Mouse (Mus musculus) MEL (cell line): ENCODE data around the gene Hbp1. TPM values are rescaled to one million over a fixed set of nuclear protein-coding genes. Genes with fewer than 3 reads are reported as not detected.

Experiments
- DNase-seq: peaks from one replicate; pipeline ENCODE4 v3.0.0; 2011; ENCODE audit warnings: low read depth, low spot score
- H3K27ac ChIP-seq: 2 replicates; pipeline ENCODE4 v1.5.1; 2012; ENCODE audit warnings: low read depth, mild to moderate bottlenecking, control low read depth, low read length, moderate library complexity; ENCODE audit not compliant: control insufficient read depth
- H3K27me3 ChIP-seq, 2 experiments: fragments of 150-350 bp in 1 of 2; sonication (generic) in 1 of 2; 2 replicates each; pipeline ENCODE4 v1.6.1; 2012; ENCODE audit warnings: low read length in 2 of 2, mild to moderate bottlenecking in 2 of 2, improper control_type of control experiment in 1 of 2, moderate library complexity in 1 of 2; ENCODE audit not compliant: insufficient read depth in 2 of 2, control insufficient read depth in 1 of 2
- H3K36me3 ChIP-seq, 2 experiments: 2 replicates each; pipeline ENCODE4 v1.6.1; 2012 to 2014; ENCODE audit warnings: low read length in 2 of 2, improper control_type of control experiment in 1 of 2, inconsistent platforms in 1 of 2, mild to moderate bottlenecking in 1 of 2; ENCODE audit not compliant: insufficient read depth in 2 of 2, control insufficient read depth in 1 of 2
- H3K4me1 ChIP-seq, 2 experiments: fragments of 150-350 bp in 1 of 2; sonication (generic) in 1 of 2; 2 replicates each; pipeline ENCODE4 v1.6.1; 2012; ENCODE audit warnings: low read length in 2 of 2, improper control_type of control experiment in 1 of 2, mild to moderate bottlenecking in 1 of 2; ENCODE audit not compliant: insufficient read depth in 2 of 2, control insufficient read depth in 1 of 2
- H3K4me3 ChIP-seq, 2 experiments: fragments of 150-350 bp in 1 of 2; sonication (generic) in 1 of 2; 2 replicates each; pipeline ENCODE4 v1.5.1; 2012; ENCODE audit warnings: low read depth in 2 of 2, low read length in 2 of 2, mild to moderate bottlenecking in 2 of 2, moderate library complexity in 2 of 2, control low read depth in 1 of 2, improper control_type of control experiment in 1 of 2; ENCODE audit not compliant: control insufficient read depth in 1 of 2, insufficient read depth in 1 of 2
- H3K79me2 ChIP-seq: 2 replicates; pipeline ENCODE4 v1.6.1; 2012; ENCODE audit warnings: mild to moderate bottlenecking, low read length, moderate library complexity; ENCODE audit not compliant: control insufficient read depth, poor library complexity, insufficient read depth
- H3K9ac ChIP-seq: 2 replicates; pipeline ENCODE4 v1.6.1; 2012; ENCODE audit warnings: low read depth, mild to moderate bottlenecking, control low read depth, low read length, moderate library complexity; ENCODE audit not compliant: control insufficient read depth, poor library complexity, severe bottlenecking
- H3K9me3 ChIP-seq: fragments of 150-350 bp; sonication (generic); replicated peaks from 2 replicates; pipeline ENCODE4 v1.6.1; 2012; ENCODE audit warnings: mild to moderate bottlenecking, low read length, improper control_type of control experiment, moderate library complexity; ENCODE audit not compliant: insufficient read depth
- BHLHE40 ChIP-seq: IDR thresholded peaks from 2 replicates; pipeline ENCODE4 v1.6.1; 2012; ENCODE audit warnings: low read depth, mild to moderate bottlenecking, inconsistent platforms, low read length, improper control_type of control experiment, borderline replicate concordance
- CTCF ChIP-seq, 3 experiments: IDR thresholded peaks in 2 of 3; conservative IDR thresholded peaks in 1 of 3; 2 replicates each; pipeline ENCODE4 v1.5.1; 2011 to 2012; ENCODE audit warnings: low read length in 3 of 3, low read depth in 2 of 3, mild to moderate bottlenecking in 2 of 3, improper control_type of control experiment in 1 of 3, inconsistent platforms in 1 of 3, mixed read lengths in 1 of 3, moderate library complexity in 1 of 3; ENCODE audit not compliant: control insufficient read depth in 1 of 3, insufficient read depth in 1 of 3, poor library complexity in 1 of 3, severe bottlenecking in 1 of 3
- ELF1 ChIP-seq: IDR thresholded peaks from 2 replicates; pipeline ENCODE4 v1.6.1; 2014; ENCODE audit warnings: low read depth, mild to moderate bottlenecking, inconsistent platforms, low read length, improper control_type of control experiment, moderate library complexity
- GATA1 ChIP-seq: IDR thresholded peaks from 2 replicates; pipeline ENCODE4 v1.6.1; 2011; ENCODE audit warnings: low read depth, low read length, improper control_type of control experiment
- HCFC1 ChIP-seq: IDR thresholded peaks from 2 replicates; pipeline ENCODE4 v1.6.1; 2012; ENCODE audit warnings: low read depth, mild to moderate bottlenecking, inconsistent platforms, low read length, improper control_type of control experiment, moderate library complexity
- JUND ChIP-seq: IDR thresholded peaks from 2 replicates; pipeline ENCODE4 v1.6.1; 2011; ENCODE audit warnings: low read depth, mild to moderate bottlenecking, improper control_type of control experiment, low read length
- KAT2A ChIP-seq: conservative IDR thresholded peaks from 2 replicates; pipeline ENCODE4 v1.6.1; 2012; ENCODE audit warnings: low read depth, low read length, improper control_type of control experiment, inconsistent platforms
- MAX ChIP-seq: IDR thresholded peaks from 2 replicates; pipeline ENCODE4 v1.6.1; 2011; ENCODE audit warnings: low read length, improper control_type of control experiment
- MAZ ChIP-seq: IDR thresholded peaks from 2 replicates; pipeline ENCODE4 v1.6.1; 2012; ENCODE audit warnings: low read depth, mild to moderate bottlenecking, inconsistent platforms, low read length, improper control_type of control experiment
- MYB ChIP-seq: IDR thresholded peaks from 2 replicates; pipeline ENCODE4 v1.6.1; 2011; ENCODE audit warnings: mild to moderate bottlenecking, low read depth, low read length, improper control_type of control experiment
- NELFE ChIP-seq: IDR thresholded peaks from 2 replicates; pipeline ENCODE4 v1.6.1; 2011; ENCODE audit warnings: low read depth, low read length, improper control_type of control experiment
- NRF1 ChIP-seq: IDR thresholded peaks from 2 replicates; pipeline ENCODE4 v1.6.1; 2014; ENCODE audit warnings: low read depth, mild to moderate bottlenecking, inconsistent platforms, low read length, improper control_type of control experiment, moderate library complexity; ENCODE audit not compliant: poor library complexity, insufficient read depth, severe bottlenecking
- POLR2A ChIP-seq, 2 experiments: IDR thresholded peaks; 2 replicates each; pipeline ENCODE4 v1.6.1; 2011 to 2012; ENCODE audit warnings: low read length in 2 of 2, mild to moderate bottlenecking in 2 of 2, control low read depth in 1 of 2, improper control_type of control experiment in 1 of 2, low read depth in 1 of 2, moderate library complexity in 1 of 2; ENCODE audit not compliant: control insufficient read depth in 1 of 2, insufficient read depth in 1 of 2, poor library complexity in 1 of 2
- POLR2AphosphoS2 ChIP-seq: IDR thresholded peaks from 2 replicates; pipeline ENCODE4 v1.6.1; 2011; ENCODE audit warnings: low read length, improper control_type of control experiment
- RAD21 ChIP-seq: IDR thresholded peaks from 2 replicates; pipeline ENCODE4 v1.6.1; 2011; ENCODE audit warnings: mild to moderate bottlenecking, low read depth, low read length, improper control_type of control experiment
- RCOR1 ChIP-seq: IDR thresholded peaks from 2 replicates; pipeline ENCODE4 v1.6.1; 2012; ENCODE audit warnings: low read depth, mild to moderate bottlenecking, inconsistent platforms, low read length, improper control_type of control experiment
- SIN3A ChIP-seq: IDR thresholded peaks from 2 replicates; pipeline ENCODE4 v1.6.1; 2012; ENCODE audit warnings: low read length, improper control_type of control experiment, inconsistent platforms
- TBP ChIP-seq: IDR thresholded peaks from 2 replicates; pipeline ENCODE4 v1.8.0; 2011; ENCODE audit warnings: low read depth, low read length, improper control_type of control experiment
- TCF12 ChIP-seq: IDR thresholded peaks from 2 replicates; pipeline ENCODE4 v1.6.1; 2014; ENCODE audit warnings: low read depth, mild to moderate bottlenecking, inconsistent platforms, low read length, improper control_type of control experiment, moderate library complexity
- USF1 ChIP-seq: IDR thresholded peaks from 2 replicates; pipeline ENCODE4 v1.6.1; 2014; ENCODE audit warnings: low read depth, mild to moderate bottlenecking, inconsistent platforms, low read length, improper control_type of control experiment, moderate library complexity
- USF2 ChIP-seq, 2 experiments: IDR thresholded peaks; 2 replicates each; pipeline ENCODE4 v1.6.1; 2011 to 2012; ENCODE audit warnings: improper control_type of control experiment in 2 of 2, low read length in 2 of 2, borderline replicate concordance in 1 of 2, inconsistent platforms in 1 of 2, low read depth in 1 of 2, mild to moderate bottlenecking in 1 of 2; ENCODE audit not compliant: insufficient read depth in 1 of 2
- ZMIZ1 ChIP-seq: IDR thresholded peaks from 2 replicates; pipeline ENCODE4 v1.6.1; 2012; ENCODE audit warnings: low read depth, mild to moderate bottlenecking, inconsistent platforms, low read length, improper control_type of control experiment, moderate library complexity
- ZNF384 ChIP-seq: IDR thresholded peaks from 2 replicates; pipeline ENCODE4 v1.6.1; 2012; ENCODE audit warnings: low read depth, mild to moderate bottlenecking, inconsistent platforms, low read length, improper control_type of control experiment
- polyA plus RNA-seq, 2 experiments: library from polyadenylated mRNA; stranded (reverse) in 1 of 2; unstranded in 1 of 2; fragments of >175 nt in 1 of 2; fragments of >200 nt in 1 of 2; gene quantifications; 2 replicates each; pipeline versions ENCODE4 v1.2.1 to v1.2.4; 2012; ENCODE audit warnings: low replicate concordance in 2 of 2, low read depth in 1 of 2; ENCODE audit not compliant: insufficient read length in 2 of 2, insufficient read depth in 1 of 2, missing spikeins in 1 of 2
- total RNA-seq: library from RNA; depleted of rRNA; stranded (reverse); fragments of 300-350 nt; gene quantifications from 2 replicates; pipeline ENCODE4 v1.2.3, GENCODE M21; 2012

The Hbp1 gene
- total and polyA plus RNA-seq, 3 experiments = 4.3 to 8.8 TPM; not detected in 1

DNA sequence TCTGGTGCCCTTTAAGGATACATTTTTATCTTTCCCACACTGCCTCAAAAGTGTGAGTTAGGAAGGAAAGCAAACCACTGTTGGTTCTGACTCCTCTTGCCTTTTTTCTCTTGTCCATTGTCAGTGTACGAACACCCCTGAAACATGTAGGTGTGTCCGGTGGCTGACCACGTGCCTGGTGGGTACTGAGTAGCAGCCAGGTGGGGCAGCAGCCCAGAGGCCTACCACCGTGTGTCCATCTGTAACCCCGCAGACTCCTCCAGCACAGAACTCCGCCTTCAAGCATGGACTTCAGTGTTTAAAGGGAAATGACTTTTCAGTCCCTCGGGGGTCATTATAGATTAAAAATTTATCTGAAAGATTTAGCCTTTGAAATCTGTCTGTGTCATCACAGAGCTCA lies 52.9 kb downstream of the Hbp1 start:
- Histone ChIP-seq H3K27me3 (no peaks in the 10 kb centered on the region), H3K4me1 (no peaks in the 10 kb centered on the region), H3K9ac (no peak overlapping the region), H3K27ac (no peak overlapping the region), H3K79me2 (no peaks in the 10 kb centered on the region), H3K36me3 (no peaks in the 10 kb centered on the region), H3K9me3 (no peaks in the 10 kb centered on the region), H3K4me3 (no peak overlapping the region)
- no peak for TF ChIP-seq USF1
- no peak for TF ChIP-seq TCF12
- no peak for TF ChIP-seq GATA1
- TF ChIP-seq NELFE = no peak
- TF ChIP-seq POLR2AphosphoS2 = no peak
- no peak for TF ChIP-seq SIN3A
- TF ChIP-seq MAZ = no peak
- TF ChIP-seq POLR2A (IDR thresholded peaks at IDR 0.05; ENCODE audit: control insufficient read depth in 1 of 2, insufficient read depth in 1 of 2, low read depth in 1 of 2, low read length in 2 of 2, poor library complexity in 1 of 2) = no peak
- no peak for TF ChIP-seq RCOR1
- TF ChIP-seq MAX = no peak
- TF ChIP-seq JUND = no peak
- no peak for TF ChIP-seq MYB
- no peak for TF ChIP-seq RAD21
- TF ChIP-seq CTCF (IDR thresholded peaks at IDR 0.05 in 2 of 3, conservative IDR thresholded peaks at IDR 0.05 in 1 of 3; ENCODE audit: control insufficient read depth in 1 of 3, insufficient read depth in 1 of 3, low read depth in 2 of 3, low read length in 3 of 3, poor library complexity in 1 of 3, severe bottlenecking in 1 of 3) = no peak
- TF ChIP-seq KAT2A = no peak
- TF ChIP-seq HCFC1 = no peak
- no peak for DNase-seq

DNA sequence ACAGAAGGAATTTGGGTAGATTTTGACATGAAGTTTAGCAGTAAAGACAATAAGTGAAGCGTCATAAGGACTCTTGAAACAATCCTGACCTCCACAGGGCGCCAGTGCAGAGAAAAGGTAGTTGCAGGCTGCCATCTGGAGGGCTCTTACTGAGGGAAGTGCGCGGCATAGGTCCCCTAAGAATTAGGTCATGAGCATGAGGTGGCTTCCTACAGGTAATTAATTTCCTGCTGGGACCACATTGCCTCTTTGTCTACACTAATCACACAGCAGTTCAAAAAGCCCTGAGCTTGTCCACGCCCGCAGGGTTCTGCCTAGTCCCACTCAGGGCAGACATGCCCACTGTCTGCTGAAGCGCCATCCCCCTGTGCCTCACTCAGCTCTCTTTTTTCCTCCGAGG lies 53.3 kb downstream of the Hbp1 start:
- H3K9me3 ChIP-seq = no peaks in the 10 kb centered on the region
- no peaks in the 10 kb centered on the region for H3K36me3 ChIP-seq
- no peaks in the 10 kb centered on the region for H3K4me1 ChIP-seq
- H3K4me3 ChIP-seq = no peak overlapping the region
- H3K9ac ChIP-seq = no peak overlapping the region
- no peaks in the 10 kb centered on the region for H3K27me3 ChIP-seq
- H3K27ac ChIP-seq = no peak overlapping the region
- no peak; the same call in 1 of the 2 replicates for TF ChIP-seq RAD21
- no peak for TF ChIP-seq ZMIZ1
- TF ChIP-seq USF2 (IDR thresholded peaks at IDR 0.05; ENCODE audit: borderline replicate concordance in 1 of 2, insufficient read depth in 1 of 2, low read depth in 1 of 2, low read length in 2 of 2) = no peak
- TF ChIP-seq NRF1 = no peak
- TF ChIP-seq HCFC1 = no peak
- no peak for TF ChIP-seq ZNF384
- TF ChIP-seq POLR2AphosphoS2 = no peak
- no peak for TF ChIP-seq ELF1
- no peak for TF ChIP-seq BHLHE40
- TF ChIP-seq TBP = no peak
- no peak for TF ChIP-seq GATA1
- TF ChIP-seq CTCF (IDR thresholded peaks at IDR 0.05 in 2 of 3, conservative IDR thresholded peaks at IDR 0.05 in 1 of 3; ENCODE audit: control insufficient read depth in 1 of 3, insufficient read depth in 1 of 3, low read depth in 2 of 3, low read length in 3 of 3, poor library complexity in 1 of 3, severe bottlenecking in 1 of 3) = no peak
- no peaks in the 10 kb centered on the region for H3K79me2 ChIP-seq
- no peak for DNase-seq
